Mouse (Mus musculus) forebrain, embryonic 11.5 days (tissue): Measurements from ENCODE around the gene 2310022A10Rik. TPM values are rescaled to one million over a fixed set of nuclear protein-coding genes. Genes with fewer than 3 reads are reported as not detected.

Experiments used
- ATAC-seq: fragments of 200-750 bp; cut with Nextera tagmentation; replicated peaks from 2 replicates; pipeline ENCODE4 v1.8.0; 2017; ENCODE audit warnings: moderate TSS enrichment; ENCODE audit not compliant: low FRiP score
- DNase-seq: peaks from one replicate; pipeline ENCODE4 v3.0.0-alpha.2; 2017; ENCODE audit warnings: low spot score
- H3K27ac ChIP-seq: fragments of 300-500 bp; sonication (generic); 2 replicates; pipeline ENCODE4 v1.5.1; 2014; ENCODE audit warnings: low read depth, low read length
- H3K27me3 ChIP-seq: fragments of 300-500 bp; sonication (generic); 2 replicates; pipeline ENCODE4 v1.6.1; 2014; ENCODE audit warnings: mild to moderate bottlenecking, low read length, mixed read lengths; ENCODE audit not compliant: control insufficient read depth, insufficient read depth
- H3K36me3 ChIP-seq: fragments of 300-500 bp; sonication (generic); 2 replicates; pipeline ENCODE4 v1.6.1; 2014; ENCODE audit warnings: mild to moderate bottlenecking, low read length, moderate library complexity, mixed read lengths; ENCODE audit not compliant: control insufficient read depth, insufficient read depth
- H3K4me1 ChIP-seq: fragments of 300-500 bp; sonication (generic); replicated peaks from 2 replicates; pipeline ENCODE4 v1.6.1; 2014; ENCODE audit warnings: low read length, mixed read lengths; ENCODE audit not compliant: control insufficient read depth, insufficient read depth
- H3K4me2 ChIP-seq: fragments of 300-500 bp; sonication (generic); 2 replicates; pipeline ENCODE4 v1.6.1; 2014; ENCODE audit warnings: low read depth, mild to moderate bottlenecking, low read length, moderate library complexity, mixed read lengths; ENCODE audit not compliant: severe bottlenecking
- H3K4me3 ChIP-seq: fragments of 300-500 bp; sonication (generic); 2 replicates; pipeline ENCODE4 v1.5.1; 2014; ENCODE audit warnings: low read depth, low read length
- H3K9ac ChIP-seq: fragments of 300-500 bp; sonication (generic); 2 replicates; pipeline ENCODE4 v1.6.1; 2014; ENCODE audit warnings: low read length
- H3K9me3 ChIP-seq: fragments of 300-500 bp; sonication (generic); 2 replicates; pipeline ENCODE4 v1.6.1; 2016; ENCODE audit warnings: low read length, mixed read lengths; ENCODE audit not compliant: control insufficient read depth
- WGBS: fragments of 180-500 bp; shearing (Covaris S2); extraction: QIAGEN DNeasy Blood & Tissue Kit; methylation state at CpG from one replicate; pipeline ENCODE4 v1.1.7; 2014; 5-methylcytosine and 5-hydroxymethylcytosine counted together
- polyA plus RNA-seq: library from polyadenylated mRNA; unstranded; fragments of >200 nt; fragmentation: Nextera tagmentation; extraction: Ambion mirVana; gene quantifications from 2 replicates; pipeline ENCODE4 v1.2.1, GENCODE M21; 2014

2310022A10Rik gene
- 34.0 and 34.1 TPM in 2 replicates for polyA plus RNA-seq

- no peaks in the 10 kb centered on the region for H3K9me3 ChIP-seq
- H3K4me3 ChIP-seq: peak within 1 kb of the TSS; percentile 72
- WGBS: under 1% methylated on average over 41 of the region's 41 CpGs
- peak; percentile 100 for ATAC-seq
- H3K27ac ChIP-seq: no peak within 1 kb of the TSS
- H3K36me3 ChIP-seq: no peaks in the 10 kb centered on the region
- peaks cover 6% of the 10 kb centered on the region; the same call in 1 of the 2 replicates for H3K4me1 ChIP-seq
- DNase-seq: peak; percentile 96
- H3K27me3 ChIP-seq: no peaks in the 10 kb centered on the region
- H3K4me2 ChIP-seq: peak within 1 kb of the TSS; percentile 71
- H3K9ac ChIP-seq: peak within 1 kb of the TSS; percentile 70
Observed at GRCm38 (mm10) chr7:27552931-27553513, at the start of gene 2310022A10Rik, which contains the start of gene Pld3. Gene 2310022A10Rik (plus strand): TSS chr7:27553233. Gene Pld3 (minus strand): TSS chr7:27553218.

- Histone ChIP-seq H3K4me1 (no peaks in the 10 kb centered on the region; the same call in 1 of the 2 replicates), H3K9me3 (no peaks in the 10 kb centered on the region), H3K4me2 (peak overlapping the region; percentile 55; the same call in 1 of the 2 replicates), H3K27ac (no peak overlapping the region), H3K27me3 (no peaks in the 10 kb centered on the region), H3K36me3 (no peaks in the 10 kb centered on the region), H3K4me3 (peak overlapping the region; percentile 40; the same call in 1 of the 2 replicates), H3K9ac (no peak overlapping the region)
- WGBS: 55% methylated on average over 9 of the region's 9 CpGs
- DNase-seq (no peak), ATAC-seq (no peak)
Observed at GRCm38 (mm10) chr7:27506765-27507370, 46.2 kb upstream of the 2310022A10Rik start.

GRCm38 (mm10) chr7:27507711-27508647 lies 45.1 kb upstream of the 2310022A10Rik start:
- peak; percentile 100 for DNase-seq
- Histone ChIP-seq H3K4me1 (no peaks in the 10 kb centered on the region; the same call in 1 of the 2 replicates), H3K4me3 (peak overlapping the region; percentile 40), H3K9me3 (no peaks in the 10 kb centered on the region), H3K36me3 (no peaks in the 10 kb centered on the region), H3K27ac (peak overlapping the region; percentile 89), H3K27me3 (no peaks in the 10 kb centered on the region), H3K4me2 (peak overlapping the region; percentile 55), H3K9ac (peak overlapping the region; percentile 60)
- WGBS: under 1% methylated on average over 50 of the region's 54 CpGs
- ATAC-seq: peak; percentile 92

DNA sequence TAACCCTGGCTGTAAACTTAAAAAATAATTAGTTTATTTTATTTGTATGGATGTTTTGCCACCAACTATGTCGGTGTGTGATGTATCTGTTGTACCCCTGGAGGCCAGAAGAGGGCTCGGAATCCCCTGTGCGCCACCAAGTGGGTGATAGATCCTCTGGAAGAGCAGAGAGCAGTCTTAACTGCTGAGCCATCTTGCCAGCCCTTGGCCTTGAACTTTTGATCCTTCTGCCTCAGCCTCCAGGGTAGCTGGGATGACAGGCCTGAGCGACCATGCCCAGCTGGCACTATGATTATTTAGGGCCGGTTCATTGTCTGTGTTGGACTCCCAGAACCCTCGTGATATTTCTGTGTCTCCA lies 44.4 kb upstream of the 2310022A10Rik start:
- Histone ChIP-seq H3K4me2 (peak overlapping the region; percentile 55), H3K27ac (no peak overlapping the region), H3K4me1 (no peaks in the 10 kb centered on the region; the same call in 1 of the 2 replicates), H3K9ac (no peak overlapping the region), H3K4me3 (peak overlapping the region; percentile 40; the same call in 1 of the 2 replicates), H3K36me3 (no peaks in the 10 kb centered on the region), H3K27me3 (no peaks in the 10 kb centered on the region), H3K9me3 (no peaks in the 10 kb centered on the region)
- WGBS: 21% methylated on average over 6 of the region's 6 CpGs
- peak; percentile 37 for ATAC-seq
- DNase-seq: peak; percentile 68

DNA sequence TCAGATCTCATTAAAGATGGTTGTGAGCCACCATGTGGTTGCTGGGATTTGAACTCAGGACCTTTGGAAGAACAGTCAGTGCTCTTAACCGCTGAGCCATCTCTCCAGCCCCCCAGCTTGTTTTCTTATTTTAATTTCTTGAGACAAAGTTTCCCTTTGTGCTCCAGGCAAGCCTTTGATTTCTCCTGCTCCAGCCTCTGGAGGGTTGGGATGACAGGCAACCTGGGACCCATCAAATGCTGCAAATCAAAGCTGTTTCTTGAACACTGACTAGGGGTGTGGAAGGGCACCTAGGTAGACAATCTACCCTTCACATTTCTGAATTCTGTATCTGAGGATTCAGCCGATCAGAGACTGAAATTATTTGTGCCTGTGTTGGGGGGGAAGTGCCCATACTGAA lies 42.2 kb upstream of the 2310022A10Rik start:
- no peak for DNase-seq
- ATAC-seq: no peak
- H3K9me3 ChIP-seq: no peaks in the 10 kb centered on the region
- H3K4me2 ChIP-seq: no peak overlapping the region
- no peak overlapping the region for H3K27ac ChIP-seq
- no peak overlapping the region for H3K4me3 ChIP-seq
- no peaks in the 10 kb centered on the region; the same call in 1 of the 2 replicates for H3K4me1 ChIP-seq
- H3K9ac ChIP-seq: no peak overlapping the region
- no peaks in the 10 kb centered on the region for H3K27me3 ChIP-seq
- WGBS: 90% methylated on average over 2 of the region's 2 CpGs
- H3K36me3 ChIP-seq: no peaks in the 10 kb centered on the region

- no peak for ATAC-seq
- H3K4me2 ChIP-seq: no peak overlapping the region
- 78% methylated on average over 9 of the region's 9 CpGs for WGBS
Observed at GRCm38 (mm10) chr7:27514961-27515360, 38.1 kb upstream of the 2310022A10Rik start.

DNA sequence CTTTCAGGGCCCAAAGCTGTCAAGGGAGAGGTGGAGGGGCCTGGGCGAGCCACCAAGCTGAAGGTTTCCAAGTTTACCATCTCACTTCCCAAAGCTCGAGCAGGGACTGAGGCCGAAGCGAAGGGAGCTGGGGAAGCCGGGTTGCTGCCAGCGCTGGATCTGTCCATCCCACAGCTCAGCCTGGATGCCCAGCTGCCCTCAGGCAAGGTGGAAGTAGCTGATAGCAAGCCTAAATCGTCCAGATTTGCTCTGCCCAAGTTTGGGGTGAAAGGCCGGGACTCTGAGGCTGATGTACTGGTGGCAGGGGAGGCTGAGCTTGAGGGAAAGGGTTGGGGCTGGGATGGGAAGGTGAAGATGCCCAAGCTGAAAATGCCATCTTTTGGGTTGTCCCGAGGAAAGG lies 34.7 kb upstream of the 2310022A10Rik start:
- H3K4me2 ChIP-seq: no peak overlapping the region
- H3K4me3 ChIP-seq: no peak overlapping the region
- no peak overlapping the region for H3K27ac ChIP-seq
- H3K4me1 ChIP-seq: no peaks in the 10 kb centered on the region
- DNase-seq: no peak
- H3K36me3 ChIP-seq: no peaks in the 10 kb centered on the region
- no peaks in the 10 kb centered on the region for H3K9me3 ChIP-seq
- no peak for ATAC-seq
- no peaks in the 10 kb centered on the region for H3K27me3 ChIP-seq
- H3K9ac ChIP-seq: no peak overlapping the region
- WGBS: 84% methylated on average over 9 of the region's 9 CpGs

More at GRCm38 (mm10) chr7:27514961-27515360, 38.1 kb upstream of the 2310022A10Rik start:
- no peaks in the 10 kb centered on the region for H3K27me3 ChIP-seq
- DNase-seq: no peak
- no peaks in the 10 kb centered on the region for H3K36me3 ChIP-seq
- H3K4me1 ChIP-seq: no peaks in the 10 kb centered on the region
- H3K27ac ChIP-seq: no peak overlapping the region
- no peak overlapping the region for H3K4me3 ChIP-seq
- no peak overlapping the region for H3K9ac ChIP-seq
- no peaks in the 10 kb centered on the region for H3K9me3 ChIP-seq

- DNase-seq (no peak), ATAC-seq (no peak)
- Histone ChIP-seq H3K4me1 (no peaks in the 10 kb centered on the region), H3K27ac (no peak overlapping the region), H3K9me3 (no peaks in the 10 kb centered on the region), H3K9ac (no peak overlapping the region), H3K4me2 (no peak overlapping the region), H3K4me3 (no peak overlapping the region), H3K36me3 (no peaks in the 10 kb centered on the region), H3K27me3 (no peaks in the 10 kb centered on the region)
Observed at GRCm38 (mm10) chr7:27520104-27520503, 32.9 kb upstream of the 2310022A10Rik start.
